Mouse (Mus musculus): ENCODE results near the gene Rgs7.

Gene Rgs7

DNA sequence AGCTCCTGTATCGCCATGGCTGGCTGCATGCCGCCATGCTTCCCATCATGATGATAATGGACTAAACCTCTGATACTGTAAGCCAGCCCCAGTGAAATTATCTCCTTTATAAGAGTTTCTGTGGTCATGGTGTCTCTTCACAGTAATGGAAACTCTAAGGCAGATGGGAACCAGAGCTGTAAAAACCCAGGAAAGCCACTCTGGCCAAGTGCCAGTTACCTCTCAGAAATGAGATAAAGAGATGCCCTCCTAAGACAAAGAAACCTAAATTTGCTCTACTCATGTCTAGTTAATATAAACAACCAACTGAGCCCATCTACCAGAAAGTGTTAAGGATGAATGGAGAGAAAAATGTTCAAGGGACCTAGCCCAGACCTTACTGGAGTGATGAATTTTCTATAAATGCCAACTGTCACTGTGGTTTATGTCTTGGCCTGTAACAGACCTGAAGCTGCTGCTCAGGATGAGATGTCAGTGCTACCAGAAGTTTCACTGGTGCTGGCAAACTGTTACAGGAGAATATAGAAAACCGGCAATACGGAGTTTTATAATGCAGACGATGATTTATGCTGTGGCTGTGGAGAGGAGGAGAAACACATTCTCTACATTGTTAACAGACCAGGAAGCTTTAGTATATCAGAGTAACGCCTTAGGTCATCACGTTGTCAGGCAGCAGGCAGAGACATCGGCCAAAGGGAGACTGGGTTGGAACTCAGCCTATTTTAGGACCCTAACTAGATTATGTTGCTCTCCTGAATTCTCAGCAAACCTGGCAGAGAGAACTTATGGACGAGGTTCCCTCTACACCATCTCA is 159.1 kb downstream of the Rgs7 start:
- POLR2A ChIA-PET: no interaction called here
- CTCF ChIA-PET: no interaction called here

DNA sequence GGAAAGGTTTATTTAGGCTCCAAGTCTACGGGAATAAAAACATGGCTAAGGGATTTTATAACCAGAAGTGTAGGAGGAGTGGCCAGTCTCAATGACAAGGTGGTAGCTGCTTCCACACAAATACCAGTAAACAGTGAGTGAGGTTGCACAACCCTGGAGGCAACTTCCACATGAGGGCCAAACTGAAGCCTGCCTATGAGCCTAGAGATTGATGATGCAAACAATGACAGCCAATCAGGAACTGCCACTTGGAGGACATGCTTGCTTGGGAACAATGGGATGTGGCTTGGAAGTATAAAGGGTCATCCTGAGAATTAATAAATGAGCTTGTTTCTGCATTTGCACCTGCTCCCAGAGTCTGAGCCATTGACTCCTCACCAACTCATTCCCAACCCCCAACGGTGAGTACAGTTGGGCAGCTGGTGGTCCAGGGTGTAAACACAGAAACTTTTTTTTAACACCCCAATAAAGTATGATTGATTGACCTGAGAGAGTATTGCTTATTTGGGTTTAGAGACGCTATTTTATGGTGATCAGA is 162.3 kb downstream of the Rgs7 start:
- CTCF ChIA-PET: no interaction called here
- POLR2A ChIA-PET: interaction anchor here in 1 of 4 experiments (2.2 kb wide), 1 partner anchor 17 kb away, joined by 6 read pairs; no protein-coding TSS in a partner anchor

DNA sequence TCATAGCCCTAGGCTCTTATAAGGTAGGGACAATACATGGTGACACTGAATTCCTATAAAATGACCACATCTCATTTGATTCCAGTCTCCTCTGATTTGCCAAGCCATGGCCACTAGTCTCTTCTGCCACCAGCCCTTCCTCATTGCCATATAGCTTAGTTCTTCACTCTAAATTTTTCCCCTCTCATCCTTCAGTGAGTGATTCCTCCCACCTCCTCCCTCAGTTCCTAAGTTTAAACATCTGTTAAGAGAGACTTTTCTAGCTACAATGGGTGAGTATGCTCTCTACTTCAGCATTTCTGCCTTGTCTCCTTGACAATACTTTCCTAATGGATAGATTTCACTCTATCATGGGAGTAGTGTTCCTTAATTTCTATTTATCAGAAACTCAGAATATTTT is 169.5 kb downstream of the Rgs7 start:
- CTCF ChIA-PET: no interaction called here
- POLR2A ChIA-PET: no interaction called here

- ChIA-PET POLR2A (no interaction called here), CTCF (no interaction called here)
These were observed 173.1 kb downstream of the Rgs7 start for GRCm38 (mm10) chr1:175319205-175319604.

DNA sequence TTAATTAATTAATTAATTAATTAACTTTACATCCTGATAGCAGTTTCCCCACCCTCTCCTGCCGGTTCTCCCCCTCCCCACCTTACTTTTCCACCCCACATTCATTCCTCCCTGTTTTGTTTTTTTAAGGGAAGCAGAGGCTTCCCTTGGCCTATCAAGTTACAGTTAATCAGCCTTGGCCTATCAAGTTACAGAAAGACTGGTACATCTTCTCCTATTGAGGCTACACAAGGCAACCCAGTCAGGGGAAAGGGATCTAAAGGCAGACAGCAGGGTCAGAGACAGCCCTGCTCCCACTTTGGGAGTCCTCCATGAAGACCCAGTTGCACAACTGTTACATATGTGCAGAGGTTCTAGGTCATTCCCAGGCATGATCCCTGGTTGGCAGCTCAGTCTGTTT is 175.0 kb downstream of the Rgs7 start:
- ChIA-PET POLR2A (no interaction called here), CTCF (no interaction called here)

- POLR2A ChIA-PET: no interaction called here
- CTCF ChIA-PET: interaction anchor here in 1 of 4 experiments (0.5 kb wide), 1 partner anchor 266 kb away, joined by 7 read pairs; no protein-coding TSS in a partner anchor
These were observed 184.7 kb downstream of the Rgs7 start for GRCm38 (mm10) chr1:175307604-175308003.

DNA sequence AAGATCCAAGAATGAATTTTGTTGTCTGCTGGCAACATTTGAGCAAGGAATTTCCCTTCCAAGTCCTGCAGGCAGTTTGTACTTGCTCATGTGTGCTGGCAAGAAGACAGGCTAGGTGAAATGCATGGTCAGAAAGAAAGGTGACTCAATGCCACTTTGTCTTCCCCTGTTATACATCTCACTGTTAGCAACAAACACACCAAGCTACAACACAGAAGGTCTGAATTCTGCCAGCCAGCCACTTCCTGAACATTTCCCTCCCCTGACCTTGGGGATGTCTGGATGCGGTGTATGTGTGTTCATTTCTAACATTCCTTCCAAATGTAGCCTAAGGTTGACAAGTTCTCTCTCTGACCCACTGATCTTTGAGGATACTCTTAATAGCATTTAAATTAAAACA is 191.4 kb downstream of the Rgs7 start:
- POLR2A ChIA-PET: interaction anchor here in 1 of 4 experiments (1.0 kb wide), 1 partner anchor 171 kb away, joined by 3 read pairs; no protein-coding TSS in a partner anchor
- CTCF ChIA-PET: interaction anchor here in 1 of 4 experiments (2.3 kb wide), 1 partner anchor 182 kb away, joined by 13 read pairs; no protein-coding TSS in a partner anchor

DNA sequence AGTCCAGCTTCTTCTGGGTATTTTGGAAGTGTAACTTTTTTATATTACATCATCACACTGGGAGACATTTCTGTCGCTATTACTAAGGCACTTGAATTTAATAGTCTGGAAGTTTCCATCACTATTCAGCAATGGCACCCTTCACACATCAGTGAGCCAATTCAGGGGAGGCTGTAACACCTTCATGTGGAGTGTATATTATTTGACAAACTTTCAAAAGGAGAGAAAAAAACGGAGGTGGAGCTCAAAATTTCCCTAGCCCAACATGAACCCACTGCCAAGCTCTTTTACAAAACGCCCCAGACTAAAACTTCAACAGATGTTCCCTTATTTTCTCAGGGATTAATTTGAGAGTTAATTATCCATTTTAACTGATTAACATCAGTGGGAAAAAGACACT is 191.9 kb downstream of the Rgs7 start:
- CTCF ChIA-PET: interaction anchor here in 3 of 4 experiments (0.5 to 2.3 kb wide), 10 partner anchors 12 to 747 kb away, joined by 3 to 13 read pairs (median 4); no protein-coding TSS in a partner anchor
- POLR2A ChIA-PET: interaction anchor here in 2 of 4 experiments (0.6 to 1.0 kb wide), 2 partner anchors 170 to 260 kb away, joined by 3 to 7 read pairs; no protein-coding TSS in a partner anchor

- CTCF ChIA-PET: interaction anchor here (0.5 to 2.3 kb wide), 13 partner anchors 13 to 828 kb away, joined by 3 to 13 read pairs (median 3); no protein-coding TSS in a partner anchor
- POLR2A ChIA-PET: interaction anchor here in 1 of 4 experiments (0.6 kb wide), 1 partner anchor 260 kb away, joined by 7 read pairs; no protein-coding TSS in a partner anchor
These were observed 192.5 kb downstream of the Rgs7 start for GRCm38 (mm10) chr1:175299603-175300397.

DNA sequence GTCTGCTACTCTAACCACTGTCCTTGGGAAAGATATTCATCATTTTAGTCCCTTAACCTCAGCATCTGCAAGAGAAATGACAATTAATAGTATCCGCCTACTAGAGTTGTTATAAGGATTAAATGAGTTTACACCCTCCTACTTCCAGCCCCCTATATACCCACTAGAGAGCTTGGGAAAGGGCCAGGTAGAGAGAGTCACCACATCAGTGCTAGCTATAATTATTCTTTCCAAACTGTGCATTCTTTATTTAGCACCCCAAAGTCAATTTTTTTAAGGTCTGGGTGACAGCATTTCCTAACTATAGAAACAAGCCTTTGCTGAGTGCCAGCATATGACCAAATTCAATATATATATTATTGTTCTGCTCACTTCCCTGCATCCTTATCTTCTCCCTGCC is 195.4 kb downstream of the Rgs7 start:
- ChIA-PET CTCF (no interaction called here), POLR2A (no interaction called here)

DNA sequence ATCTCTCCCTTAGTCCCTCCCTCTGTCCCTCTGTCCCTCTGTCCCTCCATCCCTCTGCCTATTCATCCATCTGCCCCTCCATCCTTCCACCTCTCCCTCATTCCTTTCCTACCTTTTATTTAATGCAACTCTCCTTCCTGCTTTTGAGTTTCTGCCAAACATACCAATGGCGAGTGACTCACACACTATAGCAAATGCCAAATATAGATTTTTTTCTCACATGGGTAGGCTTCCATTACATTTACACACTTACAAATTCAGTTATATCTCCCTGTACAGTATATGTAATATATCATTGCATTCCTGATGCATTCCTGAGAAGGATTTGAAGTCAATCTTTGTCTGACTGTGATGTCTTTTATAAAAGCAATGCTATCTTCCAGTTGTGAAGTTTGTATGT is 202.2 kb downstream of the Rgs7 start:
- POLR2A ChIA-PET: no interaction called here
- CTCF ChIA-PET: no interaction called here

- CTCF ChIA-PET: no interaction called here
These were observed 230.0 kb downstream of the Rgs7 start for GRCm38 (mm10) chr1:175262341-175262740.

GRCm38 (mm10) chr1:175259374-175259773 is 232.9 kb downstream of the Rgs7 start:
- ChIA-PET POLR2A (no interaction called here), CTCF (no interaction called here)

More at GRCm38 (mm10) chr1:175262341-175262740, 230.0 kb downstream of the Rgs7 start:
- POLR2A ChIA-PET: interaction anchor here in 1 of 4 experiments (0.5 kb wide), 1 partner anchor 41 kb away, joined by 3 read pairs; no protein-coding TSS in a partner anchor

GRCm38 (mm10) chr1:175255224-175255623 is 237.1 kb downstream of the Rgs7 start:
- CTCF ChIA-PET: no interaction called here
- POLR2A ChIA-PET: interaction anchor here in 1 of 4 experiments (0.6 to 1.4 kb wide), 2 partner anchors 10 to 1065 kb away, joined by 3 read pairs; no protein-coding TSS in a partner anchor

GRCm38 (mm10) chr1:175254724-175255123 is 237.6 kb downstream of the Rgs7 start:
- POLR2A ChIA-PET: interaction anchor here in 1 of 4 experiments (0.6 to 1.4 kb wide), 2 partner anchors 10 to 1064 kb away, joined by 3 read pairs; no protein-coding TSS in a partner anchor
- CTCF ChIA-PET: no interaction called here

DNA sequence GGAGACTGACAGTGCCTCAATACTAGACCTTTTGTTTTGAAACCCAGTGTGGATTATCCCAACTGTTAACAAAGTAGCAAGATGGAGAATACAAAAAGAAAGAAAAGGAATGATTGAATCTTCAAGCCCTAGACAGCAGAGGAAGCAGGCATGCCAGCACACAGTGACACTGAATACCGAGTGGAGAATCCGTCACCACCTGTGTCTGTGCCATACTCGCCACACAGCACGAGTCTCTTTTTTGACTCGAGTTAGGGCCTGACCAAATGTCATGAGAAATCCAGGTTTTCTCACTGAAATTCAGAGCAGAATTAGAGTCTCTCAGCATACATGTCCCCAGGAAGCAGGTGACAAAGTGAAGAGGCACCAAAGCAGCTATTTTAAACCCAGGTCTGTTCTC is 250.2 kb downstream of the Rgs7 start:
- ChIA-PET CTCF (no interaction called here), POLR2A (no interaction called here)

GRCm38 (mm10) chr1:175240137-175240536 is 252.2 kb downstream of the Rgs7 start:
- CTCF ChIA-PET: no interaction called here

GRCm38 (mm10) chr1:175221593-175222500 is 270.5 kb downstream of the Rgs7 start:
- ChIA-PET POLR2A (no interaction called here), CTCF (no interaction called here)

More at GRCm38 (mm10) chr1:175240137-175240536, 252.2 kb downstream of the Rgs7 start:
- POLR2A ChIA-PET: interaction anchor here in 1 of 4 experiments (0.6 kb wide), 1 partner anchor 849 kb away, joined by 3 read pairs; no protein-coding TSS in a partner anchor

DNA sequence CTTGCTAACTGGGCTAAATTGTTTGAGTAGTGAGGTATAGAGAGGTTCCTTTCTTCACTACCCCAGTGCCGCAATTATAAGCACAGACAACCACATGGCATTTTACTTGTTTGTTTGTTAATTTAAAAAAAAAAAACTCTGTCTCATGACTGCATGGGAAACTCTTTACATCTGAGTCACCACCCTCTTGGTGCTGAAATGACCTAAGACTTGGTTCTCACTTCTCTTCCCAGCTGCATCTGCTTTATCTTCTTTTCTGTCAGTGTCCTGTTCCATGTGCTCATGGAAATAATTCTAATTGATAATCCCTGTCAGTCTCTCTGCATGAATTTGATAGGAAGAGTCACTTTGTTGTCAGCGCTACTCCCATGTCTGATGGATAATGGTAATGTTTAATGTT is 272.7 kb downstream of the Rgs7 start:
- ChIA-PET POLR2A (no interaction called here), CTCF (no interaction called here)

All from embryonic stem cell, embryonic (primary cell).